Mouse (Mus musculus) testis, adult 2 months (tissue): ENCODE results near the gene Vps8.
A peak's percentile ranks its signal among the peaks of the same experiment; 100 is the strongest.

Experiments
- CTCF ChIP-seq: fragments of 200-500 bp; IDR thresholded peaks from 2 replicates; pipeline ENCODE4 v1.5.1; 2012; ENCODE audit warnings: low read depth, mild to moderate bottlenecking, inconsistent platforms, low read length, moderate library complexity; ENCODE audit not compliant: control insufficient read depth, insufficient read depth, insufficient replicate concordance
- POLR2A ChIP-seq: fragments of 200-500 bp; IDR thresholded peaks from 2 replicates; pipeline ENCODE4 v1.6.1; 2012; ENCODE audit warnings: low read depth, mild to moderate bottlenecking, inconsistent platforms, low read length, moderate library complexity; ENCODE audit not compliant: control insufficient read depth

DNA sequence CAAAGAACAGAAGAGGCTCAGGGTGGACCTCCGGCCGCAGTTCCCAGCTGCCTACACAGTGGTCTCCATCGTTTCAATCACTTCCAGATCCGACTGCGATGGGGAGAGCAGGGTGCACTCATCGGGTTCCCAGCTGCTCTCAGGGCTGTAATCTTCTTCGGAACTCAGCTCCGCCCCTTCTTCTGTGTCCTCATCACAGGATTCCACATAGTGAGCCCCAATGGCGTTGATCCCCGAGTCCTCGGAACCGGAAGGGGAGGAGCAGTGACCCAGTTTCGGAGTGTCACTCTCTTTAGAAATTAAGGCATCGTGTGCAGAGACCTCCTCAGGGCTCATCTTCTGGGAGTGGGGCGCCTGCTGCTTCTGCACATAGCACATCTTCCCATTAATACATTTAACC, 230.2 kb downstream of the Vps8 start:
- TF ChIP-seq CTCF (no peak), POLR2A (0 out of 2 replicates have a peak, but pooled peaks have one; percentile 34)
